Mouse (Mus musculus): Measurements from ENCODE around the gene Gm17324.
"Not testable (repeated sequence)": the region's sequence is repeated elsewhere in the genome, so short reads cannot be mapped to it uniquely, and the experiment has no call there.

Gene Gm17324

DNA sequence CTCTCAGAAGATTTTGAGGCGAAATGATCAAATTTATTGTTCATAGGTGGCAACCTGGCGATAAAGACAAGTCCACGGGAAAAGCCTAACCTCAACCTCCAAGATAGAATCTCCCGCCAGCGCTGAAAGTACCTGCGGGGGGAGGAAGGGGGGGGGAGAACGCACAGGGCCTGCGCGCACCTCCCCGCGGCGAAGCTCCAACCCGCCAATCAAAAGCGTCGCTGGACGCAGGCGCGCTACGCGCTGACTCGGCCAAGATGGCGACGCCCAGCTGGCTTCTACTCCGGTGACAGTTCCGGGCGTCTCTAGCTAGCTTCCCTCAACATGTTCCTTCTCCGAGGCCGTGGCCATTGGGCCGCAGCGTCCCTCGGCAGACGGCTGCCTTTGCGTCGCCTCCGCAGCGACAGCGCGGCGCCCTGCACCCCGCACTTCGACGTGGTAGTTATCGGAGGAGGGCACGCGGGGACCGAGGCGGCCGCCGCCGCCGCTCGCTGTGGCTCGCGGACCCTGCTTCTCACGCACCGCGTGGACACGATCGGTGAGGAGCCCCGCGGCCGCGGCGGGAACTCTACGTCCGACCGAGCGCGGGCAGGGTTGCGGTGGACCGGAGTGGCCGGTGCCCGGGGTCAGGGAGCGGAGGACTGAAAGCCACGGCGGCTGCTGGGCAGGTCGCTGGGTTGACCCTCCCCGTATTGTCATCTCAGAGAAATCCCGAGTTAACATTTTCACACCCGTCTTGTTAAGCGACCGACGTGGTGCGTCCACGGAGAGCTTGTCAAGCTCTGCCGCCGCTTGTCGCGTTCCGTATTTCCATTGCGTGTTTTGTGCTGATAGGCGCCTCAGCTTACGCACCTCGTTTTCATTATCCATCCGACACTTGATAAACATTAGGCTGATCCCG lies at the start of gene Gm17324, which contains the start of gene Mto1:
Gm17324 (minus strand) TSS at position 814 of the 901 bp plus-strand sequence.
Mto1 (plus strand) TSS at position 236 of the 901 bp plus-strand sequence.
- DNase-seq (ENCODE audit: extremely low read depth, low read depth), result peak; percentile 72

DNA sequence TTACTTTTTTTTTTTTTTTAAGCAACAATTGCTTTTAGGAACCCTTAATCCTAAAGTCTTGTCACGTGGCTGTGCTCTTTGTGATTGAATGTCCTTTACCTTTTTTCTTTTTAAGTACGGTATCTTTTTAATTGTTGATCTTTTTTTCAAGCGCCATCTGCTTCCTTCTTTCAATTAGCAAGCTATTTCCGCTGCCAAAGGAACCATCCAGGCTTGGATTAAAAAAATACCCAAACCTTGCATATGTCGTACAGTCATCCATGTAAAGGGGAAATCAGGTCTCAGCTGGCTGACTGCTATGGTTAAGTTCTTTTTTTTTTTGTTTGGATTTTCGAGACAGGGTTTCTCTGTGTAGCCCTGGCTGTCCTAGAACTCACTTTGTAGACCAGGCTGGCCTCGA lies 44.6 kb upstream of the Gm17324 start:
- DNase-seq (ENCODE audit: extremely low read depth, low read depth), result no peak

DNA sequence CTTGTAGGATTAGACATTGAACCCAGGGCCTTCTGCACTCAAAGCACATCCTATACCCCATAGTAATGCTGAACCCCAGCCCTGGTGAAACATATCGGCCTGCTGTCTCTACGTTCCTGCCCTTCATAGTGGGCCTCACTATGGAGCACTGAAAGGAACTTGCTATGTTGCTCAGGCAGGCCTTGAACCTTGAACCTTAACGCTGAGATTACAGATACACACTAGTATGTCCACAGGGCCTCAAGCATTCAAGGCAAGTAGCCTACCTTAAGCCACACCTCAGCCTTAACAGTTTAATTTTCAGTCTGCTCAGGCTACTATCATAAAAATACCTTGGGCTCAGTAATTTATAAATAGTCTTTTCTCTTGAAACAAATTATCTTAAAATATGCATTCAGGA lies 43.7 kb upstream of the Gm17324 start:
- DNase-seq (ENCODE audit: extremely low read depth, low read depth), result no peak

DNA sequence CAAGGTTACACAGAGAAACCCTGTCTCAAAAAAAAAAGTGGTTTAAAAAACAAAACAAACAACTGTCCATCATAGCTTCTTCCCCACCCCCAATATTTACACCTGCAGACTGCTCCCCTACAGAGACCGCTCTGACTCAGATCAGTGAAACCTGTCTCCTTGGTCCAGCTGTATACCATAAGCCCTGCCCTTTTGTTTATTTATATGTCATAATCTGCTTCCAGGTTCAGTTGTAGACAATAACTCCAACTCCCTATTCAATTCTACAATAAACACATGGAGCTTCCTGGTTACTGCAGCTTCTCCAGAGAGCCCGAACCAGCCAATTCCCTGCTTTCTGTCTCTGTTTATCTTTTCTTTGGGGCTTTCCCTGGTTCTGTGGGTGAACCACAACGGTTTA lies 42.6 kb upstream of the Gm17324 start:
- DNase-seq (ENCODE audit: extremely low read depth, low read depth), result no peak

DNA sequence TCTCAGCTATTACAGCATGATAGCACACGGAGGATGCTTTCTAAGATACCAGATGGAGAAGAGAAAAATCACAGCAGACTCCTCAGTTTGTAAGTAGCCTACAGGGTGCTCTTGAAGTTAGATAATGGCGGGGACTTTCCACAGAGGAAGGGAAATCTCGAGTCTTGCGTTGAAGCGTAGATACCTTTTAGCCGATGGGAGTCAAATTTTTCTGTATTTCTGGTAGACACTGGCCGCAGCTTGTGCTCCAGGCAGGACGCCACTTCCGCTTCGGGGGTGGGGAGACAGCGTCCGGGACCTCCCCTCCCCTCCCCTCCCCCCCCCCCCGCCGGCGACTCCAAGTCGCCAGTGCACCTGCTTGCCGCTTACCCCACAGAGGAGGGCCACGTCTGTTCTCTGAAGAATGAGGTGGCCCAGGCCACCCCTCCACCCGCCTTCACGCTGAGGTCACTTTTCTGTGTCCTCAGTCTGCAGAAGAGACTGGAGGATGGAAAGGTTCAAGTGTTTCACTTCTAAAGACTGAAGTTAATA lies 40.4 kb upstream of the Gm17324 start, which contains the start of gene Eef1a1:
Eef1a1 (minus strand) TSS at position 262 of the 531 bp plus-strand sequence.
- no peak for DNase-seq (ENCODE audit: extremely low read depth, low read depth)

DNA sequence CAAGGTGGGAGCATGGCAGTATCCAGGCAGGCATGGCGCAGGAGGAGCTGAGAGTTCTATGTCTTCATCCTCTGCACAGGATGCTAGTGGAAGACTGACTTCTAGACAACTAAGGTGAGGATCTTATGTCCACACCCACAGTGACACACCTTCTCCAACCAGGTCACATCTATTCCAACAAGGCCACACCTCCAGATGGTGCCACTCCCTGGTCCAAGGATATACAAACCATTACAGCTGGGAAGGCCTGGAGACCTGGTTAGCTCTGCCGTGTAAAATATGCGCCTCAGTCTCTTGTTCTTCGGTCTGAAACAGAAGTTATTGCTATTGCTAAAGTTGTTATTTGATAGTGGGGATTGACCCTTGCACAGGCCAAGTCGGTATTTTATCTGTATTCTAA lies 39.4 kb upstream of the Gm17324 start:
- DNase-seq (ENCODE audit: extremely low read depth, low read depth), result not testable (repeated sequence)

DNA sequence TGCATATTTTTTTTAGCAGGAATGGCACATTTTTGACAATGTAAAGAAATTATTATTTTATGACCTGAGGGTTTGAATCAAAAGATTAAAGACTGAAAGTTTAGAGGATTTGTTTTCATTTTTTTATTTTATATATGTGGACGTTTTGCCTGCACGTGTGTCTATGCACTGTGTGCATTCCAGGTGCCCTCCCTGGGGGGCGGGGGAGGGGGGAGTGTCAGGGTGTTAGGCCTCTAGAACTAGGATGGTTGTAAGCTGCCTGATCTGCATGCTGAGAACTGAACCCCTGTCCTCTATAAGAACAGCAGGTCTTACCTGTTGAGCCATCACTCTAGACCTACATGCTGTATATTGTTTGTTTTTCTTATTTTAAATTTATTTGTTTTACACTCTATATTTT lies 36.1 kb upstream of the Gm17324 start:
- DNase-seq (ENCODE audit: extremely low read depth, low read depth), result no peak

DNA sequence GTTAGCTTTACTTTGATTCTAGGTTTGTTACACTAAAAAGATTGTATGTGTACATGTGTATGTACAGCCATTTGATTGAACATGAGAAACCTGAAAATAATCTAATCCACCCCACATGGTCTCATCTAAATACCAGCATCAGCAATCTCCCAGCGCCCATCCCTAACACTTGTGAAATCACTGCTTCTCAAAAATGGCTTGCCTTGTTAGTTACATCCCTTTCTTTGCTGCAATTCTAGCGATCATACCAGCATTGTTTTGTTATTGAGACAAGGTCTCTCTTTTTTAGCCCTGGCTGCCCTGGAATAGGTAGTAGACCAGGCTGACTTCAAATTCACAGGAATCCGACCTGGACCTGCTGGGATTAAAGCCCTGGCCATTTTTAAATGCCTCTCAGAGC lies 33.8 kb upstream of the Gm17324 start:
- DNase-seq (ENCODE audit: extremely low read depth, low read depth), result no peak

DNA sequence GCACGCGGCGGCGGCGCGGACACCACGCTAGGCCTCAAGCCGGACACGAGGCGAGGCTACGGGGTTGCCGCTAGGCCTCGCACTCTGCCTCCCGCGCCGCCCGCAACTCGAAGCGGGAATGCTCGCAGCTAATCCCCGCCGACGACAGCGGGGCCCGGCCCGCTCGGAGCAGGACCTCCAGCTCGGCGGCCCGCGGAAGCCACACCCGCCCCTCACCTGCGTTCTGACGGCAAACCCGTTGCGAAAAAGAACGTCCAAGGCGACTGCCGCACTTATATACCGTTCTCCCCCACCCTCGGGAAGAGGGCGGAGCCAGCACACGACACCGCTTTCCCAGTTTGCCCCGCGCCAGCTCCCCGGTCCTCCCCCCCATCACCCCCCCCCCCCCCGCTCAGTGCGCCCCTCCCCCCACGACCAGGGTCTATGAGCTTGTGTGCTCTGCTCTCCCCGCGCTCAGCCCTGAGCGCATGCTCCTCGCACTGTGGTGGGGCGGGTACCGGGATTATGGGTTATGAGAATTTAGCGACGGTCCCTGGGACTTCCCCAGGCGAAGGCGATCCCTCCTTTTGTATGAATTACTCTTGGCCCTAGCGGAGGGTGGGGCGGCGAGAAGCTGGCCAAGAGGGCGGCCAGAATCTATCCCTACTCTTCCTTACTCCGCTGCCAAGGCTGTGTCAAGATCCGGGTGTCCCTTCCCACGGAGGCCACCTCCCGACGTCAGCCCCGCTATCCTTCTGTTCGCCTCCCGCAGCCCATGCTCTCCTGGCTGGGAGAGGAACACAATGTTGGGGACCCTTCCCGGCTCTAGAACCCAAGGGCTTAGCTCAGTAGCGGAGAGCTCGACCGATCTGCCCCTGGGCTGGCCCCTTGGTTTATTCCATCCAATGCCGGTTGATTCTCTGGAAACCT lies 33.1 kb upstream of the Gm17324 start:
- DNase-seq (ENCODE audit: extremely low read depth, low read depth), result peak; percentile 95

DNA sequence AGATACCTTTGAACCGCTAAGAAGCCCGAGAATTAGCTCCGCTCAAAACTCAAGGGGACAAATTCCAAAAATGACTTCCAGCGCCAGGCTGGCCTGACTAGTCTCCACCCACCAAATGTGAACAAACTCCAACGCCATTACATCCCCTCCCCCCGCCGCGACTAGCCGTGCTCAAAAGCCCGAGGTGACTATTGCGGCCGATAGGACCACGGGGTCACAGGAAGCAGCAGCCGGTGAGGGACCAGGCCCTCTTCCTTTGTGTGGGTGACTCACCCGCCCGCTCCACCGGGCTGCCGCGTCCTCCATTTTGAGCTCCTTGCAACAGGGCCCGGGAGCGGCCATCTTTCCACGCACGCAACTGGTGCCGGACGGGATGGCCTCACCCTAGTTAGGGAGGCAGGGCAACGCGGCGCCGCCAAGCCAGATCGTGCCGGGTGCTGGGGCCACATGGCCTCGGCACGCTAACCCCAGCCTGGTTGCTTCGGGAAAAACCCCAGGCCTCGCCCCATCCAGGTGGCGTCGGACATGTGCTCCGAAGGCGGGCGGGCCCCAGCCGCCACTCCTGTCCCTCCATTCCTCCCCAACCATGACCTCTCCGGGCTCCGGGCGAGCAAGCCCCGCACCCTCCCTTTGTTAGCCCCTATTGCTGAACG lies 32.2 kb upstream of the Gm17324 start:
- DNase-seq (ENCODE audit: extremely low read depth, low read depth), result no peak

DNA sequence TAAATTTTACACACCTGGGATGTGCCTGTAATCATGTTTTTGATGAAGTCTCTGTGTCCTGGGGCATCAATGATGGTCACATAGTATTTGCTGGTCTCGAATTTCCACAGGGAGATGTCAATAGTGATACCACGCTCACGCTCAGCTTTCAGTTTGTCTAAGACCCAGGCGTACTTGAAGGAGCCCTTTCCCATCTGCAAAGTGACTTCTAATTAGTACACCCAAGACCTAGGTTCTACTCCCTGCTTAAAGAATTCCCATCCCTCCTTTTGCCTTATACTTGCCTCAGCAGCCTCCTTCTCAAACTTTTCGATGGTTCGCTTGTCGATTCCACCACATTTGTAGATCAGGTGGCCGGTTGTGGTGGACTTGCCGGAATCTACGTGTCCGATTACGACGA lies 31.6 kb upstream of the Gm17324 start:
- DNase-seq (ENCODE audit: extremely low read depth, low read depth), result not testable (repeated sequence)

DNA sequence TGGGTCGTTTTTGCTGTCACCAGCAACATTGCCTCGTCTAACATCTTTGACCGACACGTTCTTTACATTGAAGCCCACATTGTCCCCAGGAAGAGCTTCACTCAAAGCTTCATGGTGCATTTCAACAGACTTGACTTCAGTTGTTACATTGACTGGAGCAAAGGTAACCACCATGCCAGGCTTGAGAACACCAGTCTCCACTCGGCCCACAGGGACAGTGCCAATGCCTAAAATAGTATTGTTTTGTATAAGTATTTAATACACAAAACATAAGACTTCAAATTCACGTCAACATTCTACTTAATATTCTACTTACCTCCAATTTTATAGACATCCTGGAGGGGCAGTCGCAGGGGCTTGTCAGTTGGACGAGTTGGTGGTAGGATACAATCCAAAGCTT lies 30.7 kb upstream of the Gm17324 start:
- not testable (repeated sequence) for DNase-seq (ENCODE audit: extremely low read depth, low read depth)

DNA sequence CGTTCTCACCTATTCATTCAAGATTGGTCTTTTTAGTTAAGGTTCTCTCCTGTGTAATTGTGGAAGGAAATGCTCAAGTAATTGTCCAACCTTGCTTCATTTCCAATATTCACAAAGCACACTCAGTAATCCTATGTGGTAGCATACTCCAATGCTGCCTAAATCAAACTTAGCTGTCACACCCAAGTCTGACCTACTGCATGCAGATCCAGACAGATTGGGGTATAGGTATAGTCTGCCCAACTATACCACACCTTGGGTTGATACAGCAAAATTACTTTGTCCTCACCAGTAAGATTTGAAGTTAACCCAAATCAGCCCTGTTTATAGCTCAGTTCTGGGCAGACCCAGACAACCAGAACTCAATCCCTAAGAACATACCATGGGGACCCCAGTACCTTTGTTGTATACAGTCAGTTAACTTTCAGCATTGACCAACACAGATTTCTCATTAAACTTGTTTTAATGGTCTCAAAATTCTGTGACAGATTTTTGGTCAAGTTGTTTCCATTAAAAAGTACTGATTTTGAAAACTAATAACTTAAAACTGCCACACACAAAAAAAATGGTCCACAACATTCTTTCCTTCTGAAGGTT lies 29.5 kb upstream of the Gm17324 start:
- DNase-seq (ENCODE audit: extremely low read depth, low read depth), result not testable (repeated sequence)

DNA sequence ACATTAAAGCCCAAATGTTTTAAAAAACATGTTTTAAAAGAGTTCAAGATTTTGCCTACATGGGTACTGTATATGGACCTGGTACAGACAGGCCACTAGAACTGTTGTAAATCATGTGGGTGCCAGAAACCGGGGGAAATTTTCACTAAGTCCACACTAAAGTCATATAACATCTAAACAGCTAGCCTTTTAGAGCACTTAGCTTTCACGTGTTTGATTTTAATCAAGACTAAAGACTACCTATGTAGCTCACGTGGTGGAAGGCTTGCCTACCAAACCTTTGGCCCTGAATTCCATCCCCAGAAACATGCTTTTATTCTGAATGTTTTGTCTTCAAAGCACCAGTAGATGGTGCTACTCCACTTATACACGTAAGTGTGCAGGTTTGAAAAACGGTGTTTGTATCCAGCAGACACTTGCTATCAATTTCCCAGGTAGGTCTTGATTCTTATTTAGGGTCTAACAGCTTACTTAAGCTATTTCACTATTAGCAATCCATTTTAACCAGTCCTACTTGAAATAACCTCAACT lies 28.5 kb upstream of the Gm17324 start:
- peak; percentile 73 for DNase-seq (ENCODE audit: extremely low read depth, low read depth)

DNA sequence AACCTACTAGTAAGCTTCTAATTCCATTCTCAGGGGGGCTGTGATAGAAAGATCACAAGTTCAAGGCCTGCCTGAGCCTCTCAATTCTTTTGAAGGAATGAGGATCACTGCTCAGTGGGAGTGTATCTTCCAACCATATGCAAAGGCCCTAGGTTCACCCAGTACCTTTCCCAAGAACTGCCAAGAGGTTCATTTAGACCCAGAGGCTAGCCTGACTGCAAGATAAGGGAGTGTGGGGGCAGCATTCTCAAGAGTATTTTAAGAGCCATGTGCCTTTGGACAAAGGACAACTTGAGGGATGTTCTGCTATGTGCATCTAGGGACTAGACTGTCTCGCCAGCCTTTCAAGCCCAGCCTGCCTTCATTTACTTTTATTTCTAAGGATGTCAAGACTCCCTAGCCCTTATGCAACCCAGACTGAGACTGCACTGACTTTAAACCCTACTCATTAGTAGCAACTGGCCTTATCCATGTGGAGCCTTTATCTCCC lies 28.0 kb upstream of the Gm17324 start:
- DNase-seq (ENCODE audit: extremely low read depth, low read depth), result peak; percentile 68

DNA sequence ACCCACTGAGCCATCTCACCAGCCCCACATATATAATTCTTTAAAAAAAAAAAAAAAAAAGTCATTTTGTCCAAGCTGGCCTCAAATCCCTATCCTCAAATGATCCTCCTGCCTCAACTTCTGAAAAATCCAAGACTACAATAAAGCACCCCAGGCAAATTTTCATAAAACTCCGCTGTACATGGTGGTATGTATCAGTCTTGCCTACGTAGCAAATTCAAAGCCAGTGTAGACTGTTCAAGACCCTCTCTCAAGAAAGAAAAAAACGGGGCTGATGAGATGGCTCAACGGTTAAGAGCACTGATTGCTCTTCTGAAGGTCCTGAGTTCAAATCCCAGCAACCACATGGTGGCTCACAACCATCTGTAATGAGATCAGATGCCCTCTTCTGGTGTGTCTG lies 27.3 kb upstream of the Gm17324 start:
- DNase-seq (ENCODE audit: extremely low read depth, low read depth), result no peak

DNA sequence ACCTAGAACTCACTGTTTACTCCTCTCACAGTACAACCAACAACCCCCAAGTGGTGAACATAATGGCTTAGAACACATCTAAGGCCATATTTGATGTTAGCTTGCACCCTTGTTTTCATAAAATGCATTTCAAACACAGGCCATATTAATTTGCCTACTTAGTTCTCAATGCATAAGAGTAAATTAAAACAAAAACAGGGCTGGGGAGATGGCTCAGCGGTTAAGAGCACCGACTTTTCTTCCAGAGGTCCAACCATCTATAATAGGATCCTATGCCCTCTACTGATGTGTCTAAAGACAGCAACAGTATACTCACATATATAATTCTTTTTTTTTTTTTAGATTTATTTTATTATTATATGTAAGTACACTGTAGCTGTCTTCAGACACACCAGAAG lies 26.8 kb upstream of the Gm17324 start:
- no peak for DNase-seq (ENCODE audit: extremely low read depth, low read depth)

DNA sequence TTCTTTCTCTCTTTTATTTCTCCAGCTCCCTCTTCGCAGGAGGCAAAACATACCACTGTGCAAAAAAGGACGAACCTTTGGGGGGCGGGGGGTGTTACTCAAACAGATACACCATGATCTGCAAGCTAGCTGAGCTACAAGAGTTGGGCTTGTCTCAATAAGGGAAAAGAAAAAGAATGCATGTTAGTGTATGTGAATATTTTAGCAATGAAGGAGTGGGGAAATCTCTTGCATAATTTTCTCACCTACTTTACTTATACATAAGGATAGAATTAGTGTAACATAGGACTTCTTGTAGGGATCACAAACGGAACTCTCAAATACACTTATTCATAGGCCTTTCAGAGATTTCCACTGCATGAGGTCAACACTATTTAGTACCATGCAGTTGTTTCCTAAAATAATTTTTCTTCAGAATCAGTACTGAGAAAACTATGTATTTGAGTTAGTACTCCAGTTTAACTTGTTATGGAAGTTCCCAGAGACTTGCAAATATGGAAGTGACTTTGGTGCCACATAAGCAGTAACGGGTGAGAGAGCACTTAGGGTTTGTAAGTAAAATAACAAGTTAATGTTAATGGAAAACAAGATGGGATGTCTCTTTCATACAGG lies 26.3 kb upstream of the Gm17324 start:
- DNase-seq (ENCODE audit: extremely low read depth, low read depth), result no peak

DNA sequence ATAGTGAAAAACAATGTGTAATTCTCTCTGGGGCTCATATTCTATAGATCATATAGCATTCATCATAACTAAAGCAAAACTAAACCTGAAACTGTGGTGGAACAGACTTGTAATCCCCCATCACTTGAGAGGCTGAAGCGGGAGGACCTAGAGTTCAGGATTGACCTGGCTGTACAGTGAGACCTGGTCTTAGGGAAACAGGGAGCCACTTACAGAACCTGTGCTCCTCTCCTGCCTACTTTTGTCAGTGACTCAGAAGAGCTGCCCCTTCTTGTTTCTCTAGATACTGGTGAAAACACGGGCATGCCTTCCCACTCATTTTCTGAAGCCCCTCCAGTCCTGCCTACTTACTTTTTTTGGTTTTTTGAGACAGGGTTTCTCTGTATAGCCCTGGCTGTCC lies 25.7 kb upstream of the Gm17324 start:
- DNase-seq (ENCODE audit: extremely low read depth, low read depth), result no peak

DNA sequence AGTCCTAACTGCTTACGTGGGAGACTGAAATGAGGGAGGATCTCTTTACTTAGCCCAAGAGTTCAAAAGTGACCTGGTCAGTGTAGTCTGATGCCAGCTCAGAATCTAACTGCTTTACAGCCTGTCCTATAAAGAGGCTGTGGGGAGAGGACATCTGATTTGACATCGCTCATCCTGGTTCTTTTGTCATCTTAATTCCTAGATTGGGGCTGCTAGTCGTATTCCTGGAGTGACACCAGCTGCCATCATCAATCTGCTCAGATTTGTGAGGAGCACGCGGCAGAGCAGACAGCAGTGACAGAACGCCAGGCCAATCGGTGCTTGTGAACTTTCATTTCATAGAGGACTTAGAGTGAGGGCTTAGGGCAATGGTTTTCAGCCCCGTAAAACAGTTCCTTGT lies 25.0 kb upstream of the Gm17324 start:
- DNase-seq (ENCODE audit: extremely low read depth, low read depth), result no peak
